Mouse (Mus musculus) stomach, embryonic 14.5 days (tissue): Measurements from ENCODE around the gene Cdkl3. TPM values are rescaled to one million over a fixed set of nuclear protein-coding genes. Genes with fewer than 3 reads are reported as not detected.

Source experiments
- ATAC-seq: fragments of 200-750 bp; cut with Nextera tagmentation; 2 replicates; pipeline ENCODE4 v1.8.0; 2017; ENCODE audit warnings: low read depth, moderate TSS enrichment; ENCODE audit not compliant: insufficient number of reproducible peaks, insufficient read depth, low FRiP score
- H3K27ac ChIP-seq: fragments of 300-500 bp; sonication (generic); 2 replicates; pipeline ENCODE4 v1.5.1; 2014; ENCODE audit warnings: mild to moderate bottlenecking, low read length, moderate library complexity, mixed read lengths
- H3K27me3 ChIP-seq: fragments of 300-500 bp; sonication (generic); 2 replicates; pipeline ENCODE4 v1.6.1; 2014; ENCODE audit warnings: low read length, control low read depth, mixed read lengths; ENCODE audit not compliant: control insufficient read depth, insufficient read depth
- H3K36me3 ChIP-seq: fragments of 300-500 bp; sonication (generic); 2 replicates; pipeline ENCODE4 v1.6.1; 2014; ENCODE audit warnings: mild to moderate bottlenecking, control low read depth, low read length, moderate library complexity, mixed read lengths; ENCODE audit not compliant: control insufficient read depth, insufficient read depth
- H3K4me1 ChIP-seq: fragments of 300-500 bp; sonication (generic); 2 replicates; pipeline ENCODE4 v1.6.1; 2014; ENCODE audit warnings: low read length, control low read depth, mixed read lengths; ENCODE audit not compliant: control insufficient read depth, insufficient read depth
- H3K4me2 ChIP-seq: fragments of 300-500 bp; sonication (generic); replicated peaks from 2 replicates; pipeline ENCODE4 v1.6.1; 2014; ENCODE audit warnings: low read depth, low read length, control low read depth
- H3K4me3 ChIP-seq: fragments of 300-500 bp; sonication (generic); 2 replicates; pipeline ENCODE4 v1.5.1; 2014; ENCODE audit warnings: low read depth, low read length, control low read depth
- H3K9ac ChIP-seq: fragments of 300-500 bp; sonication (generic); replicated peaks from 2 replicates; pipeline ENCODE4 v1.6.1; 2014; ENCODE audit warnings: low read depth, mild to moderate bottlenecking, control low read depth, low read length, moderate library complexity, mixed read lengths
- H3K9me3 ChIP-seq: fragments of 300-500 bp; sonication (generic); 2 replicates; pipeline ENCODE4 v1.6.1; 2016; ENCODE audit warnings: low read depth, low read length, control low read depth; ENCODE audit not compliant: control insufficient read depth
- WGBS: fragments of 180-500 bp; shearing (Covaris S2); extraction: QIAGEN DNeasy Blood & Tissue Kit; methylation state at CpG from one replicate; pipeline ENCODE4 v1.1.7; 2014; 5-methylcytosine and 5-hydroxymethylcytosine counted together
- polyA plus RNA-seq: library from polyadenylated mRNA; unstranded; fragments of >200 nt; fragmentation: Nextera tagmentation; extraction: Ambion mirVana; gene quantifications from 2 replicates; pipeline ENCODE4 v1.2.1, GENCODE M21; 2014

Gene Cdkl3
- polyA plus RNA-seq, 1 experiment from 2014 or later = 9.3 TPM

- H3K4me3 ChIP-seq = no peak overlapping the region
- no peaks in the 10 kb centered on the region for H3K27me3 ChIP-seq
- no peak overlapping the region for H3K4me2 ChIP-seq
- H3K27ac ChIP-seq = no peak overlapping the region
- peaks cover 3% of the 10 kb centered on the region; the same call in 1 of the 2 replicates for H3K4me1 ChIP-seq
- no peak for ATAC-seq
- H3K9ac ChIP-seq = no peak overlapping the region
- peaks cover 19% of the 10 kb centered on the region for H3K36me3 ChIP-seq
- WGBS = 79% methylated on average over 5 of the region's 5 CpGs
- H3K9me3 ChIP-seq = no peaks in the 10 kb centered on the region
These were observed 37.4 kb upstream of the Cdkl3 start for GRCm38 (mm10) chr11:51966651-51967050.

GRCm38 (mm10) chr11:51967443-51968401, 36.3 kb upstream of the Cdkl3 start, which contains the start of gene Cdkn2aipnl:
Gene Cdkn2aipnl, plus strand, starts transcription at chr11:51967661.
- peak within 1 kb of the TSS; percentile 93 for H3K4me2 ChIP-seq
- ATAC-seq = peak; percentile 92
- peak within 1 kb of the TSS; percentile 73 for H3K4me3 ChIP-seq
- H3K27ac ChIP-seq = peak within 1 kb of the TSS; percentile 44; the same call in 1 of the 2 replicates
- H3K9ac ChIP-seq = peak within 1 kb of the TSS; percentile 73
- no peaks in the 10 kb centered on the region for H3K9me3 ChIP-seq
- H3K27me3 ChIP-seq = no peaks in the 10 kb centered on the region
- peaks cover 3% of the 10 kb centered on the region; the same call in 1 of the 2 replicates for H3K4me1 ChIP-seq
- 2% methylated on average over 63 of the region's 63 CpGs for WGBS
- peaks cover 30% of the 10 kb centered on the region for H3K36me3 ChIP-seq

- Histone ChIP-seq H3K4me2 (0 out of 2 replicates have a peak overlapping the region, but pooled peaks have one; percentile 93), H3K9ac (no peak overlapping the region), H3K27me3 (no peaks in the 10 kb centered on the region), H3K27ac (no peak overlapping the region), H3K4me1 (peaks cover 3% of the 10 kb centered on the region; the same call in 1 of the 2 replicates), H3K9me3 (no peaks in the 10 kb centered on the region), H3K4me3 (no peak overlapping the region), H3K36me3 (peaks cover 39% of the 10 kb centered on the region)
- no peak for ATAC-seq
- 95% methylated on average over 9 of the region's 9 CpGs for WGBS
These were observed 35.1 kb upstream of the Cdkl3 start for GRCm38 (mm10) chr11:51968896-51969295.

DNA sequence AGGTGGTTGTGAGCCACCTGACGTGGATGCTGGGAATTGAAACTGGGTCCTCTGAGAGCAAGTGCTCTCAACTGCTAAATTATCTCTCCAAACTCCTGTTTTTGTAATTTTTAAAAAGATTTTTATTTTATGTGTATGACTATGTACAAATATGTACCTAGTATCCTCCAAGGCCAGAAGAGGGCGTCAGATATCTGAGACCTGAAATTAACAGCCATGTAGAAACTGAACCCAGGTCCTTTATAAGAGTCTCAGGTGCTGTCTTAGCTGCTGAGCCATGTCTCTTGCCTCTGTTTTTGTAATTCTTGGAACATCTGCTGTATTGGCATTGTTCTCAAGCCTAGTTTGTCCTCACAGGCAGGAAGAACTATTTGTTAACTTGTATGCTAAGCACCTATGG, 34.5 kb upstream of the Cdkl3 start:
- Histone ChIP-seq H3K27me3 (no peaks in the 10 kb centered on the region), H3K4me1 (peaks cover 3% of the 10 kb centered on the region; the same call in 1 of the 2 replicates), H3K27ac (no peak overlapping the region), H3K4me2 (no peak overlapping the region), H3K36me3 (peaks cover 44% of the 10 kb centered on the region), H3K4me3 (no peak overlapping the region), H3K9me3 (no peaks in the 10 kb centered on the region), H3K9ac (no peak overlapping the region)
- ATAC-seq = no peak
- WGBS = 89% methylated on average over 2 of the region's 2 CpGs

GRCm38 (mm10) chr11:51971644-51972043, 32.4 kb upstream of the Cdkl3 start:
- H3K36me3 ChIP-seq = peaks cover 49% of the 10 kb centered on the region
- H3K4me2 ChIP-seq = no peak overlapping the region
- H3K9me3 ChIP-seq = no peaks in the 10 kb centered on the region
- H3K9ac ChIP-seq = no peak overlapping the region
- H3K4me3 ChIP-seq = no peak overlapping the region
- no peaks in the 10 kb centered on the region for H3K27me3 ChIP-seq
- H3K27ac ChIP-seq = no peak overlapping the region
- H3K4me1 ChIP-seq = peaks cover 3% of the 10 kb centered on the region; the same call in 1 of the 2 replicates
- ATAC-seq = no peak
- WGBS = 94% methylated on average over 6 of the region's 6 CpGs

GRCm38 (mm10) chr11:51999611-52000289, 4.3 kb upstream of the Cdkl3 start:
- H3K36me3 ChIP-seq = peaks cover 29% of the 10 kb centered on the region
- H3K27ac ChIP-seq = peak overlapping the region; percentile 92
- no peaks in the 10 kb centered on the region for H3K9me3 ChIP-seq
- WGBS = 0% methylated on average over 29 of the region's 29 CpGs
- H3K4me2 ChIP-seq = peak overlapping the region; percentile 52
- H3K9ac ChIP-seq = peak overlapping the region; percentile 96
- peaks cover 14% of the 10 kb centered on the region; the same call in 1 of the 2 replicates for H3K4me1 ChIP-seq
- H3K27me3 ChIP-seq = no peaks in the 10 kb centered on the region
- peak overlapping the region; percentile 93 for H3K4me3 ChIP-seq
- peak; percentile 34 for ATAC-seq

- Histone ChIP-seq H3K36me3 (peaks cover 22% of the 10 kb centered on the region), H3K4me1 (peaks cover 15% of the 10 kb centered on the region), H3K9ac (peak within 1 kb of the TSS; percentile 96), H3K9me3 (no peaks in the 10 kb centered on the region), H3K4me3 (peak within 1 kb of the TSS; percentile 93), H3K27me3 (no peaks in the 10 kb centered on the region), H3K27ac (peak within 1 kb of the TSS; percentile 92), H3K4me2 (peak within 1 kb of the TSS; percentile 52)
- peak; percentile 83 for ATAC-seq
- under 1% methylated on average over 63 of the region's 63 CpGs for WGBS
These were observed 3.6 kb upstream of the Cdkl3 start, which contains the start of gene Ube2b for GRCm38 (mm10) chr11:52000290-52000962. Gene Ube2b, minus strand, starts transcription at chr11:52000762.

DNA sequence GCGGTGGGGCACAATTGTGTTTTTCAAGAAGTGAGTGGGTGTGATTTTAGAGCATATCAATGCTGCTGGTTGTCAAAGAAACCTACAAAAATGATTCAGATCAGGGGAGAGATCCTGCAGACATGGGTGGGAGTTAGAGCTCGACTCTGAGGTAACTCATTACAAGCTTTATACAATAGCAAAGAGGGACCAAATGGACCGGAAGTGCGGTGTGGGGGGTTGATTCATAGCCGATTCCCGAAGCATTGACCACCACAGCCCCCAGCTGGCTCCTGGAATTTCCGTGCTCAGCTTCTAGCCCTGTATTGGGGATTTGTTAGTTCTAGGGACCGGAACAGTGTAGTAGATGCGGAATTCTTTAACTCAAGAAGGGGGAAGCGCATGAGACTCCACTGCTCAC, 2.7 kb upstream of the Cdkl3 start:
- Histone ChIP-seq H3K36me3 (peaks cover 14% of the 10 kb centered on the region), H3K27ac (no peak overlapping the region; the same call in 1 of the 2 replicates), H3K27me3 (no peaks in the 10 kb centered on the region), H3K4me1 (peaks cover 21% of the 10 kb centered on the region), H3K9ac (no peak overlapping the region), H3K4me3 (no peak overlapping the region), H3K4me2 (peak overlapping the region; percentile 35), H3K9me3 (no peaks in the 10 kb centered on the region)
- WGBS = 68% methylated on average over 10 of the region's 10 CpGs
- no peak for ATAC-seq
